Mouse (Mus musculus) inflammation-experienced regulatory T-cells, adult 16 weeks (primary cell): ENCODE results near the gene Lcn12. TPM values are rescaled to one million over a fixed set of nuclear protein-coding genes. Genes with fewer than 3 reads are reported as not detected.

Experiments
- polyA plus RNA-seq: library from polyadenylated mRNA; unstranded; fragments of 100-300 nt; shearing (Covaris generic); gene quantifications from one replicate; pipeline ENCODE4 v1.2.1, GENCODE M21; 2017

Lcn12 gene
- not detected for polyA plus RNA-seq

GRCm38 (mm10) chr2:25493476-25493961, at the start of gene Lcn12:
Gene Lcn12, minus strand, starts transcription at chr2:25493911.

GRCm38 (mm10) chr2:25501593-25502486, 8.1 kb upstream of the Lcn12 start, which contains the start of gene C8g:
Gene C8g, minus strand, starts transcription at chr2:25501719.

GRCm38 (mm10) chr2:25500576-25501405, 7.1 kb upstream of the Lcn12 start, which contains the start of gene Fbxw5:
Gene Fbxw5, plus strand, starts transcription at chr2:25500750.

GRCm38 (mm10) chr2:25469969-25470368, 23.7 kb downstream of the Lcn12 start, which contains the start of gene Ptgds:
Gene Ptgds, minus strand, starts transcription at chr2:25470046.

GRCm38 (mm10) chr2:25460551-25461309, 33.0 kb downstream of the Lcn12 start, which contains the start of gene Paxx:
Gene Paxx, minus strand, starts transcription at chr2:25461094.

GRCm38 (mm10) chr2:25456205-25456953, 37.3 kb downstream of the Lcn12 start, which contains the start of gene Clic3:
Gene Clic3, plus strand, starts transcription at chr2:25456838.

Other genes with a start within 250 kb of the Lcn12 start
- 8.7 TPM for gene AL732309.1, start 247.0 kb downstream of the Lcn12 start, polyA plus RNA-seq
- gene Tmem203, start 238.5 kb downstream of the Lcn12 start, polyA plus RNA-seq, result 17.5 TPM
- 5.5 TPM for gene Tprn, start 231.3 kb downstream of the Lcn12 start, polyA plus RNA-seq
- gene Ssna1, start 221.5 kb downstream of the Lcn12 start, polyA plus RNA-seq, result 131 TPM
- gene Anapc2, start 221.4 kb downstream of the Lcn12 start, polyA plus RNA-seq, result 120 TPM
- not detected for gene Tmem210, start 205.8 kb downstream of the Lcn12 start, polyA plus RNA-seq
- not detected for gene Lrrc26, start 204.0 kb downstream of the Lcn12 start, polyA plus RNA-seq
- 0.10 TPM for gene Grin1, start 174.7 kb downstream of the Lcn12 start, polyA plus RNA-seq
- gene Man1b1, start 161.6 kb downstream of the Lcn12 start, polyA plus RNA-seq, result 23.8 TPM
- gene Dpp7, start 137.6 kb downstream of the Lcn12 start, polyA plus RNA-seq, result 28.5 TPM
- gene Uap1l1, start 128.2 kb downstream of the Lcn12 start, polyA plus RNA-seq, result 18.3 TPM
- 1.2 TPM for gene Sapcd2, start 121.6 kb downstream of the Lcn12 start, polyA plus RNA-seq
- not detected for gene Entpd2, start 98.0 kb downstream of the Lcn12 start, polyA plus RNA-seq
- 3.4 TPM for gene Npdc1, start 94.6 kb downstream of the Lcn12 start, polyA plus RNA-seq
- gene Fut7, start 70.6 kb downstream of the Lcn12 start, polyA plus RNA-seq, result 10.9 TPM
- 30.7 TPM for gene Abca2, start 65.2 kb downstream of the Lcn12 start, polyA plus RNA-seq
- gene Clic3, start 37.1 kb downstream of the Lcn12 start, polyA plus RNA-seq, result 3.9 TPM
- 100 TPM for gene Paxx, start 32.8 kb downstream of the Lcn12 start, polyA plus RNA-seq
- gene Ptgds, start 23.9 kb downstream of the Lcn12 start, polyA plus RNA-seq, result not detected
- 130 TPM for gene Fbxw5, start 6.8 kb upstream of the Lcn12 start, polyA plus RNA-seq
- 10.9 TPM for gene C8g, start 7.8 kb upstream of the Lcn12 start, polyA plus RNA-seq
- 124 TPM for gene Traf2, start 53.0 kb upstream of the Lcn12 start, polyA plus RNA-seq
- 318 TPM for gene Edf1, start 63.9 kb upstream of the Lcn12 start, polyA plus RNA-seq
- 0.45 TPM for gene Mamdc4, start 80.9 kb upstream of the Lcn12 start, polyA plus RNA-seq
- 73.4 TPM for gene Phpt1, start 81.3 kb upstream of the Lcn12 start, polyA plus RNA-seq
- not detected for gene Ajm1, start 87.8 kb upstream of the Lcn12 start, polyA plus RNA-seq
- 17.8 TPM for gene Rabl6, start 114.6 kb upstream of the Lcn12 start, polyA plus RNA-seq
- not detected for gene Ccdc183, start 123.8 kb upstream of the Lcn12 start, polyA plus RNA-seq
- 1.0 TPM for gene Tmem141, start 128.1 kb upstream of the Lcn12 start, polyA plus RNA-seq
- gene Fcna, start 134.1 kb upstream of the Lcn12 start, polyA plus RNA-seq, result 16.4 TPM
- gene Lcn8, start 159.2 kb upstream of the Lcn12 start, polyA plus RNA-seq, result not detected
- not detected for gene Lcn5, start 164.0 kb upstream of the Lcn12 start, polyA plus RNA-seq
- not detected for gene Lcn6, start 182.9 kb upstream of the Lcn12 start, polyA plus RNA-seq
- 0.62 TPM for gene Lcn10, start 188.8 kb upstream of the Lcn12 start, polyA plus RNA-seq
- gene Obp2a, start 206.1 kb upstream of the Lcn12 start, polyA plus RNA-seq, result not detected
- 179 TPM for gene Bmyc, start 212.8 kb upstream of the Lcn12 start, polyA plus RNA-seq
- gene Obp2b, start 243.1 kb upstream of the Lcn12 start, polyA plus RNA-seq, result not detected